Mouse (Mus musculus) mammary gland, adult 2 months (tissue): ENCODE data around the gene Nop10. TPM values are rescaled to one million over a fixed set of nuclear protein-coding genes. Genes with fewer than 3 reads are reported as not detected.

Source experiments
- polyA plus RNA-seq: library from polyadenylated mRNA; depleted of rRNA; stranded (reverse); fragments of >200 nt; gene quantifications from 2 replicates; pipeline ENCODE4 v1.2.3, GENCODE M21; 2012; ENCODE audit warnings: low replicate concordance; rRNA removed

The Nop10 gene
- polyA plus RNA-seq: 62.3 and 132 TPM in 2 replicates

DNA sequence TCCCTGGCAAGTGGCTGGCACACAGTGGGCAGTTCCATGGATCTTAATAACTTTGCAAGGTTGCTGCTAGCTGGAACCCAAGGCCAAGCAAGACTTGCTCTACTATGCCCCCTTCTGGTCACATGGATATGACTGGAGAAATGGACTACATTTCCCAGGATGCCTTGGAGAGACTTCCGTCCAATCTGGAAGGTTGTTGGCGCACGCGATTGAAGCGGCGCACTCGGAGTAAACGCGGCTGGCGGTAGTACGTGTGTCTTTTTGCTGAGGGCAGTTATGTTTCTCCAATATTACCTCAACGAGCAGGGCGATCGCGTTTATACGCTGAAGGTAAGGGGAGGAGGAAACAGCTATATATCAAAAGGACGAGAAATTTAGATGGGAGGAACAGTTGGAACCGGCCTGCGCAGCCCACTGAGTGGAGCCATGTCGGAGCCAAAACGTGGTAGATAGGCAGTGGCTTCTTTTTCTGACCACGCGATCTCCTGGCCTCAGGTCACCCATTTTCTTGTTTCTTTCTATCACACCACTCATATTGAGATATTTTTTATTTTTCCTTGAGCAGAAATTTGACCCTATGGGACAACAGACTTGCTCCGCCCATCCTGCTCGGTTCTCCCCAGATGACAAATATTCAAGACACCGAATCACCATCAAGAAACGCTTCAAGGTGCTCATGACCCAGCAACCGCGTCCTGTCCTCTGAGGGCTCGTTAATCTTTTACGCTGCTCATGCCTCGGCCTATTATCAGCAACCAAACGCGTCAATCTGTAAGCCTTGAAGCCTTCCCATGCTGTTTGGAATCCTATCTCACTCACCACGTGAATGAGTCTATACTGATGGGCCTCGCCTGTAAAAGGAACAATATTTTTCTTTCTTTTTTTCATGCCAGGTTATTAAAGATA is at the start of gene Nop10:
Gene Nop10, plus strand, starts transcription at position 179 of the 906 bp plus-strand sequence.

DNA sequence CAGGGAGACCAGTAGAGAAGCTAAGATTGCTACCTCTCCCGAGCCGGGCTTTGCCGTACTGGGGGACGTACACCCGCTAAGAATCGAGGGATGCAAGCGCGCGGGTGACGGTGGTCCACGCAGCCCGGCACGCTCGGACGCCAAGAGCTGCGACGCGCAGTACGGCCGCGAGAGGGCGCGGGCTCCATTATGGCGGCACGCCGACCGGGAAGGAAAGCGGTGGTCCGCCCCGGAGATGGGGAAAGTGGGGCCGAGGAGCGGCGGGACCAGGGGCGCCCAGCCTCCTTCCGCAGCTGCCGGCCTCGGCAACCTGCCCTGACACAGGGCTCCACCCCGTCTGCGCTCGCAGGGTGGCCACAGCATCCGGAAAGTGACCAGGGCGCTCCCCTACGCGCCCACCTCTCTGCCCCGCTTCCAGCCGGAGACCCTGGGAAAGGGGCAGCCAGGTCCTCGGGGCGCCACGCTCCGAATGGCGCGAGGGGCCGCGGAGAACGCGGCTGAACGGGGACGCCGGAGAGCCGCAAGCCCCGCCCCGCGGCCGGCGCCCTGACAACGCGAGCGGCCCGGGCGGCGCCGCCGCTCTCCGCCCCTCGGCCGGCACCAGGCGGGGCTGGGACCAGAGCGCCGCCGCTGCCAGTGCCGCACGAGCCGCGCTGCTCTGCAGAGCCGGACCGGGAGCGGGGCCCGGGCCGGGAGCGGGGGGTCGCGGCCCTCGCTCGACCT is 22.4 kb upstream of the Nop10 start, which contains the start of gene Lpcat4:
Gene Lpcat4, plus strand, starts transcription at position 257 of the 723 bp plus-strand sequence.

DNA sequence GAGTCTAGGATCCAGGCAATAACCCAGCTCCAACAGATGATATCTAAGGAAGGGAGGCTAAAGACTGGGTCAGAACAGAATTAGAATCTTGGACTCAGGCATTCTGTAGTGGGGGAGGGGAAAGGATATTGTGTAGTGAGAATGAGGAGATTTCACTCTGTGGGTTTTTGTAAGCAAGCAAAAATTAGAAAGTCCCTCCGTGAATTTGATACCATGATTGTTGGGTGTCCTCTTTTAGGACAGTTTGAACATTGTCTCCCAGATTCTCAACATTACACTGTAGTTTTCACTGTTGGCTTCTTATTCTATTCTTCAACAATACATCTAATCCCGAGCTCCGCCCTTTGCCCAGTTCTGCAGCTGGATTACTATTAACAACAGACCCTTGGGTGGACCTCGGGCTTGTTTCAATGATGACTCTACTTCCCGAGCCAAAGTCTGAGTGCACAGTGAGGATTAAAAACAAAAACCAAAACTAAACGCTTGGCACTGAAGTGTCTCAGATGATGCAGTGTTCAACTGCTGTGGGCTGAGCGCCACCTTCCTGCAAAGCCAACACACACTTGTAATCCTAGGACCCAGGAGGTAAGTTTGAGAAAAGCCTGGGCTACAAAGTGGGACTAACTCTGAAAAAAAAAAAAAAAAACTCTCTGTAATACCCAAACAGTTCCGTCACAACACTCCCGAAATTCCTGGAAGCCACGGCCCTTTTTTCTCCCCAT is 2.3 kb upstream of the Nop10 start, which contains the start of gene Nutm1:
Gene Nutm1, minus strand, starts transcription at position 51 of the 722 bp plus-strand sequence.

DNA sequence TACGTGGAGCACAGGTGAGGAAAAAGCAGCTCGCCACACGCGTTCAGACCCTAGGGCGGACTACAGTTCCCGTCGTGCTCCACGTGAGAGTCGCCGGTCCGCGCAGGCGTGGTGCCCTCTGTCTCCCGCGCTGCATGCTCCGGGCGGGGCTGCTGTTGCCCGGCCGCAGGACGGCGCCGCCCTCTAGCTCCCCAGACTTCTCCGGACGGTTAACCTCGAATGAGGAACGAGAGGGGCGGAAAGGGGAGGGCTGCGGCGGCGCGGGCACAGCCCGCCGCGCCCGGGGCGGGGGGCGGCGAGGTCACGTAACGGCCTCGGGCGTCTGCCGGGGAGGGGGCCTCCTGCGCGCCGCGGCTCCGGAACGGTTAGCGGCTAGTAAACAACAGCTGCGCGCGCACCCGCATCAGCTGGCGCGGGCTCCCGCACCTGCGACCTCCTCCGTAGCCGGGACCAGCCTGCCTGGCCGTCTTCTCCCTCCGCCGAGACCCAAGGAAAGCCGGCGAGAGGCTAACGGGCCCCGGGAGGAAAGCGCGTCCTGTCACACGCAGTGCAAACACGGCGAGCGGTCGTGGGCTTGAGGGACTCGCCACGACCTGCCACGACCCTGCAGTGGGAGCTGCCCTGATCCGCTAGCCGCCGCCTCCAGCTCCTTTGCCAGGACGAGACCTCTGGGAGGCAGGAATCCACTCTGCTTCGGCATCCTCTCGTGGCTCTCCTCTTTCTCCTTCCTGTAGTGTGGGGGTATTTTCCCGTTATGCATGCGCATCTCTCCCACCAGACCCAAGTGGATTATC is 3.9 kb downstream of the Nop10 start, which contains the start of gene Slc12a6:
Gene Slc12a6, plus strand, starts transcription at position 378 of the 794 bp plus-strand sequence.

DNA sequence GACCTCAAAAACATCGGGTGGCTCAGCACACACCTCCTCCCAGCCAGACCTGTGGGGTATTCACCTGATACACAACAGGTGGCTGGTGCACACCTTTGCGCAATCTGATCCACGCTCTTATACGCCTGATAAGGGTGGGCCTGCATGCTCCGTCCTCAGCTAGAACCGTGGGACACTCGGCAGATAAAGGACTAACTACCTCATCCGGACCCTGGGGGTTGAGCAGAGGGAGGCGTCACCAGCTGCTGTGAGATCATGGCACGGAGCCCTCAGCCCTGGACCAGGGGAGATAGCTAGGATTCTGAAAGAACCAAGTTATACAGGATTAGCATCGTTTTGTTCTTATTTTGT is 4.5 kb downstream of the Nop10 start, which contains the start of gene Gm21985:
Gene Gm21985, plus strand, starts transcription at position 73 of the 351 bp plus-strand sequence.

Other genes starting within 250 kb of the Nop10 start
- not detected in 2 replicates for gene Olfr1310, start 249.2 kb upstream of the Nop10 start, polyA plus RNA-seq
- gene Olfr1311, start 237.5 kb upstream of the Nop10 start, polyA plus RNA-seq: not detected in 2 replicates
- gene Olfr1312, start 211.7 kb upstream of the Nop10 start, polyA plus RNA-seq: not detected in 2 replicates
- gene Olfr1313, start 184.1 kb upstream of the Nop10 start, polyA plus RNA-seq: not detected in 2 replicates
- not detected in 2 replicates for gene Olfr1314, start 165.1 kb upstream of the Nop10 start, polyA plus RNA-seq
- not detected in 2 replicates for gene Olfr1315-ps1, start 146.5 kb upstream of the Nop10 start, polyA plus RNA-seq
- not detected in 2 replicates for gene Olfr1316, start 126.9 kb upstream of the Nop10 start, polyA plus RNA-seq
- gene Olfr1317, start 121.6 kb upstream of the Nop10 start, polyA plus RNA-seq: not detected in 2 replicates
- not detected in 2 replicates for gene Olfr1318, start 107.7 kb upstream of the Nop10 start, polyA plus RNA-seq
- gene Lpcat4, start 22.5 kb upstream of the Nop10 start, polyA plus RNA-seq: 36.0 and 94.5 TPM in 2 replicates
- not detected in 2 replicates for gene Nutm1, start 2.6 kb upstream of the Nop10 start, polyA plus RNA-seq
- 35.2 and 45.7 TPM in 2 replicates for gene Slc12a6, start 3.9 kb downstream of the Nop10 start, polyA plus RNA-seq
- gene Gm21985, start 4.4 kb downstream of the Nop10 start, polyA plus RNA-seq: not detected in 2 replicates
- gene Emc4, start 106.1 kb downstream of the Nop10 start, polyA plus RNA-seq: 67.8 and 129 TPM in 2 replicates
- 0.86 and 2.4 TPM in 2 replicates for gene Katnbl1, start 117.3 kb downstream of the Nop10 start, polyA plus RNA-seq
- gene Emc7, start 193.1 kb downstream of the Nop10 start, polyA plus RNA-seq: 4.1 and 7.3 TPM in 2 replicates
- gene Chrm5, start 218.8 kb downstream of the Nop10 start, polyA plus RNA-seq: not detected in 2 replicates
- 1.6 and 8.7 TPM in 2 replicates for gene Aven, start 231.0 kb downstream of the Nop10 start, polyA plus RNA-seq